Mouse (Mus musculus) embryonic facial prominence, embryonic 15.5 days (tissue): ENCODE results near the gene Foxl1. TPM values are rescaled to one million over a fixed set of nuclear protein-coding genes. Genes with fewer than 3 reads are reported as not detected.

Experiments
- ATAC-seq: fragments of 200-750 bp; cut with Nextera tagmentation; 2 replicates; pipeline ENCODE4 v1.8.0; 2017; ENCODE audit warnings: low read depth, moderate TSS enrichment; ENCODE audit not compliant: insufficient number of reproducible peaks, low FRiP score, low TSS enrichment
- H3K27ac ChIP-seq: fragments of 300-500 bp; sonication (generic); replicated peaks from 2 replicates; pipeline ENCODE4 v1.5.1; 2015; ENCODE audit warnings: mild to moderate bottlenecking, inconsistent platforms
- H3K27me3 ChIP-seq: fragments of 300-500 bp; sonication (generic); 2 replicates; pipeline ENCODE4 v1.6.1; 2015; ENCODE audit warnings: inconsistent platforms
- H3K36me3 ChIP-seq: fragments of 300-500 bp; sonication (generic); 2 replicates; pipeline ENCODE4 v1.6.1; 2015; ENCODE audit warnings: mild to moderate bottlenecking, inconsistent platforms
- H3K4me1 ChIP-seq: fragments of 300-500 bp; sonication (generic); 2 replicates; pipeline ENCODE4 v1.6.1; 2015; ENCODE audit warnings: inconsistent platforms
- H3K4me2 ChIP-seq: fragments of 300-500 bp; sonication (generic); replicated peaks from 2 replicates; pipeline ENCODE4 v1.6.1; 2015; ENCODE audit warnings: mild to moderate bottlenecking, inconsistent platforms
- H3K4me3 ChIP-seq: fragments of 300-500 bp; sonication (generic); replicated peaks from 2 replicates; pipeline ENCODE4 v1.5.1; 2015; ENCODE audit warnings: mild to moderate bottlenecking, inconsistent platforms
- H3K9ac ChIP-seq: fragments of 300-500 bp; sonication (generic); 2 replicates; pipeline ENCODE4 v1.6.1; 2015; ENCODE audit warnings: inconsistent platforms
- H3K9me3 ChIP-seq: fragments of 300-500 bp; sonication (generic); replicated peaks from 2 replicates; pipeline ENCODE4 v1.6.1; 2016; ENCODE audit warnings: inconsistent platforms
- WGBS: fragments of 180-500 bp; shearing (Covaris S2); methylation state at CpG from one replicate; pipeline ENCODE4 v1.1.7; 2015; 5-methylcytosine and 5-hydroxymethylcytosine counted together
- microRNA-seq: library from miRNA; unstranded; fragments of <30 nt; microRNA quantifications from one replicate; pipeline ENCODE4, GENCODE M21; 2016; ENCODE audit warnings: borderline number of aligned reads
- polyA plus RNA-seq: library from polyadenylated mRNA; unstranded; fragments of >200 nt; fragmentation: Nextera tagmentation; extraction: Ambion mirVana; gene quantifications from 2 replicates; pipeline ENCODE4 v1.2.1, GENCODE M21; 2015

The Foxl1 gene
- polyA plus RNA-seq, 1 experiment from 2014 or later, result 0.31 TPM

GRCm38 (mm10) chr8:121174178-121174577 is 46.4 kb downstream of the Foxl1 start:
- Histone ChIP-seq H3K4me3 (no peak overlapping the region), H3K27ac (no peak overlapping the region), H3K36me3 (no peaks in the 10 kb centered on the region), H3K27me3 (no peaks in the 10 kb centered on the region; the same call in 1 of the 2 replicates), H3K9ac (no peak overlapping the region), H3K4me2 (no peak overlapping the region), H3K4me1 (peaks cover 24% of the 10 kb centered on the region), H3K9me3 (no peaks in the 10 kb centered on the region)
- WGBS, result 52% methylated on average over 10 of the region's 10 CpGs
- no peak for ATAC-seq

- Histone ChIP-seq H3K27ac (no peak overlapping the region), H3K4me3 (no peak overlapping the region), H3K27me3 (no peaks in the 10 kb centered on the region; the same call in 1 of the 2 replicates), H3K9ac (no peak overlapping the region), H3K36me3 (no peaks in the 10 kb centered on the region), H3K4me2 (peak overlapping the region; percentile 21; the same call in 1 of the 2 replicates), H3K4me1 (peaks cover 24% of the 10 kb centered on the region), H3K9me3 (no peaks in the 10 kb centered on the region)
- WGBS, result 18% methylated on average over 29 of the region's 30 CpGs
- ATAC-seq, result no peak
These were observed 47.2 kb downstream of the Foxl1 start for GRCm38 (mm10) chr8:121174721-121175539.

GRCm38 (mm10) chr8:121175540-121176090 is 47.9 kb downstream of the Foxl1 start:
- Histone ChIP-seq H3K9ac (no peak overlapping the region), H3K27me3 (no peaks in the 10 kb centered on the region; the same call in 1 of the 2 replicates), H3K36me3 (no peaks in the 10 kb centered on the region), H3K4me1 (peaks cover 21% of the 10 kb centered on the region), H3K27ac (no peak overlapping the region), H3K9me3 (no peaks in the 10 kb centered on the region), H3K4me2 (0 out of 2 replicates have a peak overlapping the region, but pooled peaks have one; percentile 21), H3K4me3 (no peak overlapping the region)
- WGBS, result 55% methylated on average over 8 of the region's 8 CpGs
- no peak for ATAC-seq

- H3K4me2 ChIP-seq, result no peak overlapping the region
- WGBS, result 27% methylated on average over 3 of the region's 3 CpGs
- H3K9ac ChIP-seq, result no peak overlapping the region
- H3K36me3 ChIP-seq, result no peaks in the 10 kb centered on the region
- H3K4me3 ChIP-seq, result no peak overlapping the region
- no peaks in the 10 kb centered on the region for H3K27me3 ChIP-seq
- H3K27ac ChIP-seq, result no peak overlapping the region
- no peak for ATAC-seq
- H3K4me1 ChIP-seq, result peaks cover 23% of the 10 kb centered on the region
- H3K9me3 ChIP-seq, result no peaks in the 10 kb centered on the region
These were observed 48.6 kb downstream of the Foxl1 start for GRCm38 (mm10) chr8:121176291-121176690.

Small RNA genes lying within 50 kb of the gene (microRNA-seq; reads per million reads assigned to microRNA genes)
- not detected for gene Gm27530

Other genes starting within 250 kb of the Foxl1 start
- 9.9 and 10.1 TPM in 2 replicates for gene Foxf1, start 43.6 kb upstream of the Foxl1 start, polyA plus RNA-seq
- 58.2 and 61.3 TPM in 2 replicates for gene Mthfsd, start 19.5 kb upstream of the Foxl1 start, polyA plus RNA-seq
- 2.3 and 5.6 TPM in 2 replicates for gene Foxc2, start 11.8 kb upstream of the Foxl1 start, polyA plus RNA-seq